Mouse (Mus musculus) cerebral cortex, adult 2 months (tissue): Measurements from ENCODE around the gene Armh3.

ENCODE experiments used
- whole genome bisulfite sequencing: fragments of 180-500 bp; shearing (Covaris S2); methylation state at CpG from one replicate; pipeline ENCODE4 v1.1.7; 2018; 5-methylcytosine and 5-hydroxymethylcytosine counted together

Gene Armh3

DNA sequence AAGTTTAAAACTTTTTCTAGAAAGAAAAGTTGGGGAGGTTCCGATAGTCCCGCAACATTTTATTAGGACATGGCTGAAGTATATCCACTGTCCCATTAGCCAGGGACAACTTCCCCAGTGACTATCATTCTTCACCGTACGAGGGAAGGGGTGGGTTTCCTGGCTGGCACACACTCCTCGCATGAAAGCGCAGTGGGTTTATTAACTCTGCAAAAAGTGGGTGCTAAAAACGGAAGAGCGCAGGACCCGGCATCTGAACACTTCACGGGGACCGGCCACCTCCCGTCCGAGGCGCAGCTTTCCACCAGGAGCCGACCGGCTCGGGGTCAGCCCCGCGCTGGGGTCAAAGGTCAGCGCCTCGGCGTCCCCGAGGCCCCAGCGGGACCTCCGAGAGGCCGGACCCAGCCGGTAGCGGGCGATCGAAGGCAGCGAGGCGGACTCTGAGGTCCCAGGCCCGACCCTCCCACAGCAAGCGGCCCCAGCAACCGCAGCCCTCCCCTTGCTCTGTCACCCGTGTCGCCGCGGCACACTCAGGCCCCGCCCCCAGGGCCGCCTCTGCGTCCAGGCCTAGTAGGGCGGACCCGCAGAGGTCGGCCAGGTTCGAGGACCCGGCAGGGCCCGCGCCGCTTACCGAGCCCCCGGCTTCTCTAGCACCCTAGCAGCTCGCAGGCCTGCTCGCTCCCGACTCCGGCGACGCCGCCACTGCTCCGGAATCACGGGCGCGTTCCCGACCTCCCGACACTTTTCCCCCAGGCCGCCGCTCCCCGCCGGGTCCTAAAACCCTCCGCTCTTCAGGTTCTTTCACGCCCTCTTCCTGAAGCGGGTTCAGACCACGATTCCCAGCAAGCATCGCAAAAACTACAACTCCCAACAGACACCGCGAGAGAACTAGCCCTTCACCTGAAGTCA lies at the start of gene Armh3:
TSS of gene Armh3 (minus strand) at position 704 of the 909 bp plus-strand sequence.
- 1% methylated on average over 75 of the region's 76 CpGs for WGBS

DNA sequence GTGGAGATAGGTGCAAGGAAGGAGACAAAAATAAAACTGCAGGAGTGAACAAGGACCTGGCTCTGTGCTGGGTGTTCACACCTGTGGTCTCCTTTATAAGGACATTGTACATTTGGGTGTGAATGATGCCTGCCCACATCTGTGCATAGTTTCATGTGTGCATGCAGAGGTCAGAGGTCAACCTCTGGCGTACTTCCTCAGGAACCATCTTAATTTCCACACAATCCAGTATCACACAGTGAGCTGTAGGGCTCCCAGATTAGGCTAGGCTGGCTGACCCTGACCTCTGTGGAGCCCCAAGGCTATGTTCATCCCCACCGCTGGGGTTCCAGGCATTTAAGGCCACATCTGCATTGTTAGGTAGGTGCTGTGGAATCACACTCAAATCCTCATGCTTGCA lies 49.1 kb upstream of the Armh3 start:
- 80% methylated on average over 2 of the region's 2 CpGs for WGBS

DNA sequence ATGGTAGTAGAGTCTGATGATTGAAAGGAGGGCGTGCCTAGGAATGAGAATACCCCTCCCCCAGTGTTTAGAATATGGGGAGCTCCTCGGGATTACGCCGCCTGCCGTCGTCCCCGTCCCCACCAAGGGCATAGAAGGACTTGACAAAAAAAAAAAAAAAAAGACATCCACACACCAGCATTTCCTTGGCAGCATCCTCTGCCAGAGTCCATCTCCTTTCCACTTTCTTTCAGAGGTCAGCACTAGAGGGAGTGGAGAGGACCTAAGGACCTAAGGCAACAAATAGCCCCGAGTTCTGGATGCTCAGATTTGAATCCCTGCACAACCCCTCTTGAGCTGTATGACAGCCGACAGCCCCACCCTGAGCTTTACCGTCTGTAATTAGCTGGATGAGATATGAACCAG lies 48.3 kb upstream of the Armh3 start:
- WGBS, result 9% methylated on average over 10 of the region's 10 CpGs

DNA sequence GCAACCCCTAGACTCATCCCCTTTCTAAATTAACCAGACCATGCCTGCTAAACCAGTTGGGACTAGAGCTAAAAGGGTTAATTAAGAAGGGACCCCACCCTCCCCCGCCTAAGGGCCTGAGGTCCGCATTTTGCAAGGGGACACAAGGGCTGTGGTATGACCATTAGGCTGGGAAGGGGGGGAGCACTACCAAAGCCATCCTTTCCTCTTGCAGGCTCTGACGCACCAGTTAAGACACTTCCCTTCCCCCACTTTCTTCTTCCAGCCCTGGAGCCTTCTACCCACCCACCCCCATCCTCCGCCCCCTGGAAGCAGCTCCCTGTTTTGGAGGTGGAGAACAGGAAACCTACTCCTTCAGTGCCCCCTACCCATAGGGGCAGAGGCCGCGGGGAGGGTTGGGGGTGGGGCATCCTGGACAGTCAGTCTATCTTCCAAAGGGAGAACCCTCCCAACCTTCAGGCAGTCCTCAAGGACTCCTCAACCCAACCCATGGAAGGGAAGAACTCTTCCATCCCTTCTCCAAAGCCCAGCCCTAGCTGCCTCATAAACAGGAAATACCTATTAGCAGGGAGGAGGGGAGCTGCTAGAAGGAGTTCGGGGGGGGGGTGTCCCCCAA lies 47.5 kb upstream of the Armh3 start:
- WGBS, result 2% methylated on average over 7 of the region's 7 CpGs

DNA sequence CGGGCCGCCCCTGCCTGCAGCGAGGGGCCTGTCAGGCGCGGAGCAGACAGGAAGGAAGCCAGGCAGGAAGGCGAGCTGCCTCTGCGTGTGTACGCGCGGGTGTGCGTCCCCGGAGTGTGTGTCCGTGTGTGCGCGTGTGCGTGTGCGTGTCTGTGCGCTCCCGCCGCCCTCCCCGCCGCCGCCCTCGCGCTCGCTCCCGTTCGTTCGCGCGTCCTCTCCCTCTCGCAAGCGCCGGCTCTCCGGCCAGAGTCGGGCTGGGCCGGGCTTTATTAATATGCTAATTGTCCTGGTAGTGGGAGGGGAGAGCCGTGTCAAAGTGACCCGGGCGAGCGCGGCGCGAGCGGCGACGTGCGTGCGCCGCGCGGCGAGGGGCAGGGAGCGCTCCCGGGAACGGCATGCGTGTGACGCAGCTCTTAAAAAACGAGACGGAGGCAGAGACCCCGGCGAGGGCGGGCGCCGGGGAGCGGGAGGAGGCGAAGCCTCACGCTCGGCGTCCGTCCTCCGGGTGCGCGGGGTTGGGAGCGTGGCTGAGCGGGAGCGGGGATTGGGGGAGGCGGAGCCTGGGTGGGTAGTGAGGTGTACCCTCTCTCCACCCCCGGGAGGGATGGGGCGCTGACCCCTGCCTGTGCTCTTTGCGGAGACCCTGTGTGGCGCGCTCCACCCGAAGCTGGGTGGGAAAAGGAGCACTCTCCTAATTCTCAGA lies 46.9 kb upstream of the Armh3 start, which contains the start of gene Ldb1:
TSS of gene Ldb1 (minus strand) at position 222 of the 703 bp plus-strand sequence.
- under 1% methylated on average over 84 of the region's 84 CpGs for WGBS

DNA sequence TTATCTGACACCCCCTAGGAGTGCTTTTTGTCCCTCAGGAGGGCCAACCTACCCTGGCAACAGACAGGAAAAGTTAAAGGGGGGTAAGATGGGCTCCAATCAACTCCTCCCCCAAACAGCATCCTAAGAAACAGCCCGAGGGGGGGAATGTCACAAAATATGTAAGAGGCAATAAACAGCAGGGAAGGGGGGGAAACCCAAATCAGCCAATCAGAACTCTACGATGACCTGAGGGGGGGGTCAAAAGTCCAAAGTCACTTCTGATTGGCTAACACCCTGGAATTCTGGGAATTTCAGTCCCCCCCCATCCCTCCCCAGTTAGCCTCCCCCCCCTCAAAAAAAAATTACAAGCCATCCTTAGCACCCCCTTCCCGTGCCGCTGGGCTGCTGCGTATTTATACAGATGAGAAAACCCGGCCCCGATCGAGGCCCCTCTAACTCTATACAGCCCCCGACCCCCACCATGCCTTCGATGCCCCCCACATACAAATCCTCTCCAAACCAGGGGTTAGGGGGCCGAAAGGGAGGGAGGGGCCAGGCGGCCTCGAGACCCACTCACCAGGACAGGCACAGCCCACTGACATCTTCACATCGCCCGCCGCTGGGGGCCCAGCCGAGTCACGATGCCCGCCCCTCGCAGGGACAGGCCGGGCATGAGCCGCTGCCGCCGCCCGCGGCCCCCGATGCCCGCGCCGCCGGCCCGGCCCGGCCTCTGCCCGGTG lies 46.1 kb upstream of the Armh3 start, which contains the start of gene Pprc1:
TSS of gene Pprc1 (plus strand) at position 616 of the 722 bp plus-strand sequence.
- whole genome bisulfite sequencing, result 1% methylated on average over 33 of the region's 34 CpGs

DNA sequence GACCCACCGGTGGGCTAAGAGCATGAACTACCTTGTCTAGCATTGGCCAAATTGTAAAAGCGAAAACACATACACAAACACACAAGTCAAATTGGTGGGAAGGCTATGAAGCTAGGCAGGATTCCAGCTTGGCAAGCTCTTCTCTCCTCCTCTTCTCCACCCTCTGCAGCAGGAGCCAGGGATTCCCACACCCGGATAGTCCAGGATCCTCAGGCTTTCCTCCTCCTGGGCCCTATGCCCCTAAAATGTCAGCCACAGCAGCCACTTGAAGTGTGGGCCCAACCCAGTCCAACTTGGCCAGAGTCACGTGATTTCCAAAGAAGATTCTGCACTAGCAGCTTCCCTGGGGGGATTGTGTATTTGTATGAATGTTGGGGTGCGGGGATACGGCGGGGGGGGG lies 45.1 kb upstream of the Armh3 start:
- WGBS, result 15% methylated on average over 7 of the region's 7 CpGs

DNA sequence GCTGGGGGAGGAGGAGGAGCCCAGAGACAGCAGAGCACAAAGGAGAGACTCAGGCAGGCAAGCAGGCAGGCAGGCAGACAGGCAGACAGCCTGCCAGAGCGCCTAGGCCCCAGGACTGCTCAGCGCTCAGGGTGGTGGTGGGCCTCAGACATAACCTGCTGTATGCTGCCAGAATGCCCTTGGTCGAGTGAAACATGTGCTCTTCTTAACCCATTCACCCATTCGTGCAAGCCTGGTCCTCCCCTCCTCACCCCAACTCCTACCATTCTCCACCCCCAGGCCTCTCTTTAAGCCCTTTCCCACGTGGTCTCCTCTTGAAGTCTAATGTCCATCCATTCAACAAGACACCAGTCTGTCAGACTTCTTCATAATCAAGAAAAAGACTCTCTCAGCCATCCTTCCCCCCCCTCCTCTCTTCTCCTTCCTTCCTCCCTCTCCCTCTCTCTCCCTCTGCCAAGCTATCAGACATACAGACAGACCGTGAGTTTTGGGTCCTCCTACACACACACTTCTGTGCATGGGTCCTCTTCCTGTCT lies 44.3 kb upstream of the Armh3 start:
- 4% methylated on average over 6 of the region's 6 CpGs for WGBS

DNA sequence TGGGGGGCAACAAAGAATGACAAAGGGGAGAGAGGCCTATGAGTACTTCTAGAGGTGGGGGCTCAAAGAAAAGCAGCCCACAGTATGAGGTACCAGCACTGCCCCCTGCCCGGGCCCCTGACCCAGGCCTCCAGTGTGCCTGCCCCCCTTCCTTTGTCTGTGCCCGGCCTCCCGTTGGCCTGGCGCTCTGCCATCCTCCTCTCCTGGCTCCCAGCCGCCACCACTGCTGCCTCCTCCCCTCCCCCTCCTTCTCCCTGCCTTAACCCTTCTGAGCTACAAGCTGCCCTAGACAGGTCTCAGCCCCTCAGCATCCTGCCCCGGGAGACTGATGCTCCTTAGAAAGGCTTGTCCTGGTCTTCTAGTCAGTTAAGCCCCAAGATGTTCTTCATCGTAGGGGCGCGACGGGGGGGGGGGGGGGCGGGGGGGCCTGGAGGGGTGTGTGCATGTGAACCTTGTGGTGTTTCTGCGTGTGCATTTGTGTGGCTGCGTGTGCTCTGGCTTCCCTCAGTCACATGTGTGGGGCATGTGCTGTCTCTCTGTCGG lies 43.7 kb upstream of the Armh3 start:
- under 1% methylated on average over 12 of the region's 14 CpGs for WGBS

DNA sequence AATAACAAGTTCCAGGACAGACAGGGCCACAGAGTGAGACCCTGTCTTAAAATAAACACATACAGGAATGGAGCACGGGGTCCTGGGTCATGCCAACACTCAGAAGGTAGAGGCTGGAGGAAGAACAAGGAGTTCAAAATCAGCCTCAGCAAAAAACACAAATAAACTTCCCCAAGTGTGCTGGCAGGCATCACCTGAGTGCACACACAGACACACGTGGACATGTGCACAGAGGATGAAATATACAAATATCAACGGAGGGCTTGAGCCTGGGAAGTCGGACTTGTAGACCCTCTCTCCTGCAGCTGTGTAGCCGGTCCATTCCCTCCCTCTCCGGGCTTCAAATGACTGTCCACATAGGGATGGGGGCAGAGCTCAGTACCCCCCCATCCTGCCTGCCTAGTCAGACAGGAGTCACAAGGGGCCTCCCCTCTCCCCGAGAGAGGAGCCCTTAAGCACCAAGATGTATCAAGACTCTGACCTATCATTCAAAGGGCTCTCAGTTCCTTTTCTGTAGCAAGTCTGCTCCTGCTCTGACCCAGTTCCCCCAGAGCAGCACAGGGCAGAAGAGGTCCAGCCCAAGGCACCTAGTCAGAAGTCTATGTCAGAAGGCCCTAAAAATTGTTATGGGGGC lies 43.1 kb upstream of the Armh3 start:
- 11% methylated on average over 7 of the region's 7 CpGs for WGBS

DNA sequence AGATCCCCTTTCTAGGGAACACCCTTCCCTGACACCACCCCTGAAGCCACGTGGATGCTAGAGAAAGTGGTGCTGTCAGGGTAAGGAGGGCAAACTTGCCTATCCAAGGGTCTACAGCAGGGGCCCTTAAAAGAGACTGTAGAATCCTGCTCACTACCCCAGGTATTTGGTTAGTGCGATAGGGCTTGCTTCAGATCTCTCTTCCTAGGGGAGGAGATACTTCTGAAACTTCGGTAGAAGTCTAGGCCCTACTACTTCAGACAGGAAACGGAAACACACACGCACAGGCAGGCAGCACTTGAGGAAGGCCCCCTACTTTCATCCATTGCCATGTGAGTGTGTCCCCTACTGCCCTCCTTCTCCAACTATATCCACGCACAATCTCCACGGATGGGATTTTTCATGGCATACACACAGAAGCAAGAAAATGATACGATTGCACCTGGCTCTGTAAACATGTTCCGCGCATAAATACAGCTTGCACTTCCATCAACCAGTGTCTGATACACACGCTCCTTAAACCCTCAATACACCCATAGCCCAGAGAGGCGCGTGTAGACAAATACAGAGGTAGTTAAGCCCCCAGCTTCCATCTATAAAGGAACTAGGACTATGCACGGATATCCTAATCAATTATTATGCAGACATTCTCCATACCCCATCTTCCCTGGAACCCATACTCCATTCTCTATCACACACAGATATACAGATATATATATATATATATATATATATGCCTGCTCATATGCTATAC lies 42.0 kb upstream of the Armh3 start:
- WGBS, result 30% methylated on average over 14 of the region's 14 CpGs

DNA sequence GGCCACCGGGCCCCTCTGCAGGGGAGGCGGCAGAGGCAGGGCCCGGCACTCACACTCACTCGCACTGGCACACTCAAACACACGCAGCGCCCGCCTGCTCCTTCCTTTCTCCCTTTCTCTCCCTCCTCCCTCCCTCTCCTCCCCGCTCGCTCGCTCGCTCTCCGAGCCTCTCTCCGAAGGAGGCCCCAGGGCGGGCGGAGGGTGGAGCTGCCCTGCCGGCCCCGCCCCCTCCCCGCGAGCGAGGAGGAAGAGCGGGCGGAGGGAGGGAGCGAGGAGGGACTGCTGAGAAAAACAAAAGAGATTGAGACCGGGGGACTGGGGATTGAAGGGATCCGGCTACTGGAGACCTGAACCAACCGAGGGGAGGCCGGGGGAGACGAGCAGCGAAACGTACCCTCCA lies 41.2 kb upstream of the Armh3 start:
- WGBS, result 2% methylated on average over 27 of the region's 30 CpGs

DNA sequence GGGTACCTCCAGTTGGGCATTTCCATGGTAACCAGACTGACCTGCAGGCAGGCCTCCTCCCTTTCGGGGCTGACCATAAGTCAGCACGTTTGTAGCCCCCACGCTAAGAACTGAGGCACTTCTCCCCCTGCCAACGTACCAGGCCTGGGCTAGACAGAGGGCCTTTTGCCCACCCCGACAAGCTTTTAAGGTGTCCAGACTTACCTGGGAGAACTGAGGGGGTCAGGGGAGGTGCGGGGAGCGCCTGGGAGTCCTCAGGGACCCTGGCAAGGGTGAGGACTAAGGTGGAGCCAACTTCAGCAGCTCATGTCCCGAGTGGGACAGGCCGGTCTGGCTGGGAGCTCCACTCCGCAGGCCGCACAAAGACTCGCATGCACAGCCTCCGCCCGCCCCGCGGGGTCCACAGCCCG lies 40.6 kb upstream of the Armh3 start:
- 2% methylated on average over 17 of the region's 17 CpGs for WGBS

DNA sequence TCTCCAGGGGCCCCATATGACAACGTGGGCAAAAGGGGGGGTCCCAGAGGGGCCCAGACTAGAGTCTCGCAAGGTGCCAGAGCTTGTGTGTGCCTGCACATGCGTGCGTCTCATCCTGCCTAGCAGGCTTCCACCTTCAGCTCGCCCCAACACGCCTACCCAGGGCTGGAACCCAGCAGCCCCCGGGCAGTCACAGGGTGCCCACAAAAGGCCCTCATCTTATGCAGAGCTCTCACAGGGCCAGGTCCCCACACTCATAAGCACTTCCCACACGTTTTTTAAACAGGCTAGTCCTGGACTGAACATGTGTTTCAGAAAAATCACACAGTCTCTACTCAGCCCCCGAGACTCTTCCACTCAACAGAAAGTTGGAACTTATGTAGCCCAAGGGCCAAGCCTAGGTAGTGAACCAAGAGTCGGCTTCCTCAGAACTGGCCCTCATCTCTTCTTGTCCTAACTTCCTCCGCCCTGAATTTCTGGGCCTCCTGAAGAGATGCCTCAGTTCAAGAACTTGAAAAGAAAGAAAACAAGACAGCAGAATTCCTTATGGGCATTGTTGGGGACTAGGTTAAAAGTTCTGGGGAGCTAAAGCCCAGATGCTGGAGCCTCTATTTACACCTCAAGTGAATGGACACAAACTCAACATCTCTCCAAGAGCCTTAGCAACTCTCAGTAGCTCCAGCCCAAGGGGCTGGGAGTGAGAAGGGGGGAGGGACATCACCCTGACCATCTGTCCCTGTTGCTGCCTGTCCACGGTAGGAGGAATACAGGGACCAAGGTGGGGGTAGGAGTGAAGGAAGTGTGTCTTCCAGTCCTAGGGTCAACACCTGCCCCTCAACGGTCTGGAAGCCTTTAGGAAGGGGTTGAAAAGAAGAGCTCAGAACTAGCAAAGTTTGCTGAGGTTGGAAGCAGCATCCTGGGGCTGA lies 39.9 kb upstream of the Armh3 start:
- WGBS, result 13% methylated on average over 13 of the region's 13 CpGs

DNA sequence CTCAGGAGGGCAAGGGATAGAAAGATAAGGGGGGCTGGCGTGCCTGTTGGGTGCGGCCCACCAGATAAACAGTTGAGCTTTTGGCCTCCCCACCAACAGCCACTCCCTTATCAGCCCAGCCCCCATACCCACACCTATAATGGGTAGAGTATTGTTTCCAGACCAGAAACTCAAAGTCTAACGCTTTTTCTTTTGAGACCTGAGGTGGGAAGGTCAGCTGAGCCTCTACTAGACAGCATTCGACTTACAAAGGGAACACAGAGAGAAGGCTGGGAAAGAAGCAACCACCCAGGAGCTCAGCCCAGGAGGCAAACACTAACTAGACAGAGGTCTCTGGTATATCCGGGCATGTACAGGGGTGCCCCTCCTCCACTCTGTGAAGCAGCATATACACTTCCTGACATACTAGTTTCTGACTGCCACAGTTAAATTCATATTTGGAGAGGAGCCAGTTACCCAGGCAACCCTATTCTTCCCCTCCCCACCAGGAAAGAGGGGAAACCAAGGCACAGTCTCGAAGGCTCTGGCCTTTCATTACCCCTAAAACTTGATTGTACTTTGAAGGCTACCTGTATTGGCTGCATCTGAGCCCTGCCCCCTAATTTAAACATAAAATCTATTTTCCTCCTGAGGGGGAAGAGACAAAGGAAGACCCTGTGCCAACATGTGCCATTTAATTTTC lies 39.1 kb upstream of the Armh3 start:
- 32% methylated on average over 6 of the region's 6 CpGs for WGBS

DNA sequence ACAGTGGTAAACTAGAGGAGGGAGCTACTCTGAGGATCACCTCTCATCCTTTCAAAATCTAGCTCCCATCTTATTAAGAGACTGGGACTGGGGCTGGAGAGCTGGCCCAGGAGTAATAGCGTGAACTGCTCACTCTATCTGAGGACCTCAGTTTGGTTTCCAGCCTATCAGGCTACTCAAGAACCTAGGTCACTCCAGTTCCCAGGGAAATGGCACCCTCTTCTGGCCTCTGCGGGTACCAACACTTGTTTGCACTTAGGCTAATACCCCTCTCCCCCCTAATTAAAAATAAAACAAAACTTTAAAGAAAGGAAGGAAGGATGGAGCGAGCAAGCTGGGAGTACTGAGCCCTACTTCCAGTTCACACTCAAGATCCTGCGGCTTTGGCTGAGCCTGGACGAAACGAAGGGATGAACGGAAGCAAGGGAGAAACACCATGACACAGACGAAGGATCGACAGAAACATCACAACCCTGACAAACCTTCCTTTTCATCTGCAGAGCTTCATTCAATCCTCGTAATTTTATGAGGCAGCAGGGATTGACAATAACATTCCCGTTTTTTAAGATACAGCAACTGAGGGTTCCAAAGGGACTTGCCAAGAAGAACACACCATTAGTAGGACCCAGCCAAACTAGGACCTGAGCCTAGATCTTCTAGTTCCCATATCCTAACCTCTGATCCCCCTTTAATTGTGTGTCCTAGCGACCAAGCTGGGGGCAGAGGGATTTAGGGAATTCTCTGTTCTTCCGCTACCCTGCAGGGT lies 38.4 kb upstream of the Armh3 start:
- WGBS, result 61% methylated on average over 13 of the region's 13 CpGs

DNA sequence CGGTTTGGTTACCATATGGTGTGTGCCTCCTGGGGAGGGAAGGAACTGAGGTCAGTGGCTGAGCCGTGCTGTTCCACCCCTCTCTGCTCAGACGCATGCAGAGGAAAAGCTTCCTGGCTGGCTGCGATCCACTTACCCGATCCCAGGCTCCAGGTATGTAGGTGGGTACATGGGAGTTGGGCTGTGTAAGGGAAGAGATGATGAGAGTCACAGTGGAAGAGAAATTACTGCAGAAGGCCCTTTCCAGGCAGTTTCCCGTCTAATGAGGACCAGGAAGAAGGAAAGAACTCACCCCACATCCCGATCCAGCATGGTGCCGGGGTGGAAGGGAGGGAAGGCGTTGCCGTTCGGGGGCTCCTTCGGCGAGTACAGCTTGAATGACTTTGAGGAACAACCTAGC lies 37.7 kb upstream of the Armh3 start:
- WGBS, result 69% methylated on average over 13 of the region's 13 CpGs
